Mouse (Mus musculus) heart, adult 9 months (tissue): ENCODE measurements at regions not wholly inside any gene's neighbourhood (a gene's known extent, or its start where the extent isn't known, plus 50 kb on each side); places are given as distances from the start of the nearest gene placed in this dataset.

Experiments used
- DNase-seq, 2 experiments: peaks; one replicate each; pipeline ENCODE4 v3.0.0; 2022; ENCODE audit warnings: low spot score in 2 of 2

GRCm38 (mm10) chr6:15501063-15501462, 219.4 kb upstream of the Mdfic start:
- no peak for DNase-seq

GRCm38 (mm10) chr6:15509314-15509713, 211.1 kb upstream of the Mdfic start:
- DNase-seq: no peak

GRCm38 (mm10) chr6:15537279-15537678, 183.2 kb upstream of the Mdfic start:
- DNase-seq: no peak

GRCm38 (mm10) chr6:15541969-15542368, 178.5 kb upstream of the Mdfic start:
- DNase-seq: peak; percentile 27

GRCm38 (mm10) chr6:15543516-15544080, 176.9 kb upstream of the Mdfic start:
- no peak for DNase-seq

GRCm38 (mm10) chr6:15548833-15549232, 171.6 kb upstream of the Mdfic start:
- DNase-seq: no peak

GRCm38 (mm10) chr6:15592780-15593179, 127.7 kb upstream of the Mdfic start:
- no peak for DNase-seq

- no peak for DNase-seq
These were observed 123.1 kb upstream of the Mdfic start for GRCm38 (mm10) chr6:15597226-15597983.

GRCm38 (mm10) chr6:15610208-15610607, 110.3 kb upstream of the Mdfic start:
- DNase-seq: no peak

GRCm38 (mm10) chr6:15625910-15626564, 94.4 kb upstream of the Mdfic start:
- peak; percentile 4 to 20 for DNase-seq

- DNase-seq: no peak
These were observed 81.9 kb upstream of the Mdfic start for GRCm38 (mm10) chr6:15638548-15638947.

- DNase-seq: no peak
These were observed 81.1 kb upstream of the Mdfic start for GRCm38 (mm10) chr6:15639378-15639777.

GRCm38 (mm10) chr6:15639809-15640479, 80.5 kb upstream of the Mdfic start:
- no peak for DNase-seq

- no peak for DNase-seq
These were observed 76.2 kb upstream of the Mdfic start for GRCm38 (mm10) chr6:15644311-15644710.

GRCm38 (mm10) chr6:15647499-15647898, 73.0 kb upstream of the Mdfic start:
- DNase-seq: no peak
